Mouse (Mus musculus): ENCODE measurements around the gene Pctp. TPM values are rescaled to one million over a fixed set of nuclear protein-coding genes. Genes with fewer than 3 reads are reported as not detected.

Pctp gene
- total RNA-seq, 4 experiments from 2014 or later = 8.0 to 9.5 (median 8.6) TPM

GRCm38 (mm10) chr11:89976361-89976760 is 26.3 kb downstream of the Pctp start:
- no peak for DNase-seq

DNA sequence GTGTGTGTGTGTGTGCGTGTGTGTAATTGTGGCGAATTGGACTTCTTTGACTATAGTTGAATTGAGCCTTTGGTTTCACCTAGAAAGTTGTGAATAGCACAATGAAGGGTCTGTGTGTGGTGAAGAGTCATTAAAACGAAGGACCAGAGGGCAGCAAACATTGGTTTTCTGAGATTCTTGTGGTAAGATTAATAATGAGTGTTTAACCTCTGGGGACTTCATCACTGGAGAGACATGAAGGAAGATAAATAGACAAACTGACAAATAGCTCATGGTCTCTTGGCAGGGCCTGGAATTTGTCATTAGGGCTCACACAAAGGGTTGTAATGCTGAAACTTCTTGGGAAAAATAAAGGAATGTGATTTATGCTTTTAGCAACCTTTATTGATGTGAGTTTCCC is 31.4 kb downstream of the Pctp start:
- no peak for DNase-seq

- no peak for DNase-seq
Observed at GRCm38 (mm10) chr11:89970726-89971125, 32.0 kb downstream of the Pctp start.

- DNase-seq = no peak
Observed at GRCm38 (mm10) chr11:89969131-89969530, 33.6 kb downstream of the Pctp start.

DNA sequence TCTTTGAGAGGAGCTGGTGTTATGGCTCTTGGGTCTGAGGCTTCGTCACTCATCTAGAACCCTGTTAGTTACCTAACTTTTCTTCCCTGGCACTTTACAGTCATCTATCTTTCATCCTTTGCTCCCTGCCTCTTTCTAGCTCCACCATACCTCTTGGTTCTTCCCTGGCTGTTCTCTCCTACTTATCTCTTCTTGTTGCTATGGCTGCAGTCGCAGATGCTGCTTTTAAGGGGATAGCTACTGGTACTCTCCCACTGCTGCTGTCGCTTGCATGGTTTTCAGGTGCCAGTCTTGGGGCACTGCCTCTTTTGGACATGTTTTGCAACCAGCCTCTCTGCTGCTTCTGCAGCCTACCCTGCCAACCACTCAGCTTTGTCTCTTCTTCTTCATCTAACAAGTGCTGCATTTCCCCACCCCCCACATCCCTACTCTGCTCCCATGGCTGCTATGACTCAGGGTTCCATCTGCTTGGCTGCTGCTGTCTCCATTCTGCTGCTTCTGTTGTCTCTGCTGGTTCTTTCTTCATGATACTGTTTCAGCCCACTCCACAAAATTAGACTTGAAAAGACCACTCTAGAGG is 51.9 kb downstream of the Pctp start:
- DNase-seq = no peak

GRCm38 (mm10) chr11:89947806-89948205 is 54.9 kb downstream of the Pctp start:
- DNase-seq = no peak

GRCm38 (mm10) chr11:89945159-89945558 is 57.5 kb downstream of the Pctp start:
- no peak for DNase-seq

DNA sequence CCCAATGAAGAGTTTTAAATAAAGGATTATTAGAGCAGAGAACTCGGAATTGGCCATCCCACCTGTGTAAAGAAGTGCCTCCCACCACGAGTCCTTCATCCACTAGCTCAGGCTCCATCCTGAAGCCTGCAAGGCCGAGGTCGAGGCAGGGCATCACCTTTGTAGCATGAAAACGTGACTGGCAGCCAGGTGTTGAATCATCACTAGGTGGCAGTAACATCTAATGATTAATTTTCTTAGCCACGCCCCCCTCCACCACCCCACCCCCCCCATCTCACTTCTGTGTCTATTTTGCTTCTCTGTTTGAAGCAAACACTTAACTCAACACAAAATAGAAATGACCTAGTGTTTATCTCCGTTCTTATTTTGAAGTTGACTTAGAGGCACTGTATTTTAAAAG is 65.5 kb downstream of the Pctp start:
- no peak for DNase-seq

Other genes starting within 250 kb of the Pctp start
- gene Ankfn1, start 225.2 kb downstream of the Pctp start, total RNA-seq (2022) = 1 to 10 TPM in 1 of 4 experiments, under 1 TPM in 3; 0.23 to 2.2 (median 0.75) TPM
- gene Tmem100, start 27.5 kb upstream of the Pctp start, total RNA-seq (2022) = 1 to 10 TPM; 1.9 to 3.9 (median 3.3) TPM
- gene Gm45716, start 184.8 kb upstream of the Pctp start, total RNA-seq (2022) = 1 to 10 TPM in 3 of 4 experiments, under 1 TPM in 1; 0.70 to 5.6 (median 2.0) TPM
- 100 to 1,000 TPM in 1 of 4 experiments, 10 to 100 TPM in 3; 47.3 to 193 (median 87.0) TPM for gene Mmd, start 246.6 kb upstream of the Pctp start, total RNA-seq (2022)